Mouse (Mus musculus) kidney, embryonic 14.5 days (tissue): ENCODE results near the gene Klhl32. TPM values are rescaled to one million over a fixed set of nuclear protein-coding genes. Genes with fewer than 3 reads are reported as not detected.

Experiments used
- ATAC-seq: fragments of 200-750 bp; cut with Nextera tagmentation; 2 replicates; pipeline ENCODE4 v1.8.0; 2017; ENCODE audit warnings: moderate number of reproducible peaks, mild to moderate bottlenecking, moderate TSS enrichment, moderate library complexity; ENCODE audit not compliant: low FRiP score, low TSS enrichment
- H3K27ac ChIP-seq: fragments of 300-500 bp; sonication (generic); 2 replicates; pipeline ENCODE4 v1.5.1; 2014; ENCODE audit warnings: low read depth, mild to moderate bottlenecking, low read length, moderate library complexity, mixed read lengths
- H3K27me3 ChIP-seq: fragments of 300-500 bp; sonication (generic); 2 replicates; pipeline ENCODE4 v1.6.1; 2014; ENCODE audit warnings: mild to moderate bottlenecking, low read length; ENCODE audit not compliant: control insufficient read depth, insufficient read depth
- H3K36me3 ChIP-seq: fragments of 300-500 bp; sonication (generic); 2 replicates; pipeline ENCODE4 v1.6.1; 2014; ENCODE audit warnings: low read length, mixed read lengths; ENCODE audit not compliant: control insufficient read depth, insufficient read depth
- H3K4me1 ChIP-seq: fragments of 300-500 bp; sonication (generic); 2 replicates; pipeline ENCODE4 v1.6.1; 2014; ENCODE audit warnings: low read length, mixed read lengths; ENCODE audit not compliant: control insufficient read depth, insufficient read depth
- H3K4me2 ChIP-seq: fragments of 300-500 bp; sonication (generic); replicated peaks from 2 replicates; pipeline ENCODE4 v1.6.1; 2014; ENCODE audit warnings: low read depth, mild to moderate bottlenecking, low read length
- H3K4me3 ChIP-seq: fragments of 300-500 bp; sonication (generic); 2 replicates; pipeline ENCODE4 v1.5.1; 2014; ENCODE audit warnings: mild to moderate bottlenecking, low read length
- H3K9ac ChIP-seq: fragments of 300-500 bp; sonication (generic); 2 replicates; pipeline ENCODE4 v1.6.1; 2014; ENCODE audit warnings: low read depth, mild to moderate bottlenecking, low read length, moderate library complexity
- H3K9me3 ChIP-seq: fragments of 300-500 bp; sonication (generic); 2 replicates; pipeline ENCODE4 v1.6.1; 2016; ENCODE audit warnings: low read length; ENCODE audit not compliant: control insufficient read depth
- WGBS: fragments of 180-500 bp; shearing (Covaris S2); extraction: QIAGEN DNeasy Blood & Tissue Kit; methylation state at CpG from one replicate; pipeline ENCODE4 v1.1.7; 2014; 5-methylcytosine and 5-hydroxymethylcytosine counted together
- polyA plus RNA-seq: library from polyadenylated mRNA; unstranded; fragments of >200 nt; fragmentation: Nextera tagmentation; extraction: Ambion mirVana; gene quantifications from 2 replicates; pipeline ENCODE4 v1.2.1, GENCODE M21; 2014

Gene Klhl32
- polyA plus RNA-seq, 1 experiment from 2014 or later = 2.5 TPM

DNA sequence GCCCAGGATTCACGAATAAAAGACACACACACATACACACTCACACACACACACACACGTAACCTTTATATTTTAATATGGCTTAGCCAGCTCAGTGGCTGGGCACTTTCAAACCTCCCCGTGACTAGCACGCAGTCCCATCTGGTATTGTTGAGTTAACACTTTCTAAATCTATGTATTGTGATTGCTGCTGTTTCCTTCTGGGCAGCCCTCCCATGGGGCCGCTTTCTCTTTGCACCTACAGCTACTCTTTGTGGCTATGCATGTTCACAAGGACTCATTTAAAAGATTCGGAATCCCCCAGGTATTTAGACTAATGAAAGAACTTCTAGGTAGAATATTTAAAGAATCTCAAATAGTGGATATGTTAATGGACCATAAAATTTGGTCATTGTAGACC, 249.2 kb downstream of the Klhl32 start:
- Histone ChIP-seq H3K4me1 (no peaks in the 10 kb centered on the region), H3K9me3 (no peaks in the 10 kb centered on the region), H3K4me2 (no peak overlapping the region), H3K9ac (no peak overlapping the region), H3K36me3 (peaks cover 49% of the 10 kb centered on the region), H3K27me3 (no peaks in the 10 kb centered on the region), H3K27ac (no peak overlapping the region), H3K4me3 (no peak overlapping the region)
- WGBS = 93% methylated on average over 6 of the region's 6 CpGs
- ATAC-seq = no peak

DNA sequence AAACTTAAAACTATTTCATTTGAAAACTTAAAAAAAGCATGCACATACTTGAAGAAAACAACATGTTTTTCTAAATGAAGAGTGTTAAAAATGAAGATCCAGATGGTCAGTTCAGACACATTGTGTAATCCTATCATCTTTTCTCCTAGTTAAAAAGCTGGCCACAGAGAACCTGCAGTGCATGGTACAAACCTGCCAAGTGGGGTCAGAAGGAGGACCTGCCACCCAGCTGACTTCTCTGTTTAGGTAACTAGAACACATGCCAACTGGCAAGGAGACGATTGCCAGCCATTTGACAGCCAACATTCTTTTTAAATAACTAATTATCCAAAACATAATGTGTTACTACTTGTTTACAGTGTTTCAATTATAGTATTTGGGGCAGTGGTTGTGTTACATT, 252.3 kb downstream of the Klhl32 start:
- no peaks in the 10 kb centered on the region for H3K27me3 ChIP-seq
- H3K27ac ChIP-seq = no peak overlapping the region
- peaks cover 47% of the 10 kb centered on the region for H3K36me3 ChIP-seq
- H3K4me1 ChIP-seq = no peaks in the 10 kb centered on the region
- no peak overlapping the region for H3K9ac ChIP-seq
- 95% methylated on average over 1 of the region's 1 CpGs for WGBS
- no peak for ATAC-seq
- H3K9me3 ChIP-seq = no peaks in the 10 kb centered on the region
- no peak overlapping the region for H3K4me3 ChIP-seq
- no peak overlapping the region for H3K4me2 ChIP-seq

DNA sequence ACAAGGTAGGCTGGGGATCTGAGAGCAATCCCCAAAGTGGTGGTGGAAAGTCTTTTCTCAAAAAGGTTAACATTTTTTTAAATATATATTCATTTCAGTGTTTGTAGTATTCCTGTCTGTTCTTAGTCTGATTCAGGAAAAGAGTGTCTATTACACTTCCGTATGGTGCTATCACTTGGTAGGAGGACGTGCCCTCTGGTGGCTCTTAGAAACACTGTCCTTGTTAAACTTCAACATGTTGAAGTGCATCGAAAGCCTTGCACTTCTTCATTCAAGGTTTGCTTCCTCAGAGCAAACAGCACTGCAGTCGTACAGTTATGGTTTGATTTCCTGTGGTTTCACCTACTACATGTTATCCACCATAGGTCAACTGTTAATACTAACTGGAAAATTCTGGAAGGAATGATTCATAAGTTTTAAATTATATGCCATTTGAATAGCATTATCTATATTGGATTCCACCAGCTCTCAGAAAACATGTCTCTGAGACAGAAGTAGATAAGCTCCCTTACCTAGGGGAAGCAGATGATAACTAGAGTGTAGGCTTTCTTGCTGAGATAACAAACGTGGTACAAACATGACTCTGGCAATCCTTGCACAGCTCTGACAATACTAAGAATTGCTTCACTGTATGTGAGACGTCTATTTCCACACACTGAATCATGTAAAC, 253.8 kb downstream of the Klhl32 start:
- Histone ChIP-seq H3K27ac (no peak overlapping the region), H3K4me1 (no peaks in the 10 kb centered on the region), H3K4me2 (no peak overlapping the region), H3K9me3 (no peaks in the 10 kb centered on the region), H3K4me3 (no peak overlapping the region), H3K27me3 (no peaks in the 10 kb centered on the region), H3K9ac (no peak overlapping the region), H3K36me3 (peaks cover 32% of the 10 kb centered on the region)
- WGBS = 85% methylated on average over 6 of the region's 6 CpGs
- ATAC-seq = no peak

DNA sequence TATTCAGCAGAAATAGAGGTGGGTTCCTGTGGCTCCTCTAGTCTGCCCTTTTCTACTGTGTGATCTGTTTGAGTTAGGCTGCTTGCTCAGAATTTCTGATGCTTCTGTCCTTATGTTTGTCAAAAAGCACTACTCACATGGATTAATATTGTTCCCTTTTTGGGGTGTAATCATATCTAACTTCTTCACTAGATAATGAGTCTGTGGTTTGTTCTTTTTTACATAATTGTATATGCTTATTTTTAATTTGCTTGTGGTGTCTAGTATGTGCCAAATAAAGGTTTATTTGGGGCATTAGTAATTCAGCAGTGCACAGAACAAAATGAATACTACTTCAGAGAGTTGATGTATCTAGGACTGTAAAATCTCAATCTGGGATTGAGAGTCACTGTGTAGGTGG, 256.1 kb downstream of the Klhl32 start:
- H3K9me3 ChIP-seq = no peaks in the 10 kb centered on the region

DNA sequence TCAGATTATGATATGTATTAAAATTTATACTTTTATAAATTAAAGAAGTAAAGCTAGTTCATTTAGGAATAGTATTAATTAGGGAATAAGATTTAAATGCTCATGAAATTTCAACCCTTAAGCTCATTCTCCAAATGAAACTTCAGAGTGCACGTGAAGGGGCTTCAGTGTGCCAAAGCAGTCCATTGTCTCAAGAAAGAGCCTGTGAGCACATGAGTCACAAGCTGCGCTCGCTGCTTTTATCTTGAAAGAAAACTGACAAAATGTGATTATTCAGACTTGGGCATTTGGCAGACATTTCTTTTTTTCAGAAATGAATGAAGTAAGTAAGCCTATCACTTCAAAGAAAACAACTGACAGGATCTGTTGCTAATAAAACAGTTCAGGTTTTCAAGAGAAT, 266.9 kb downstream of the Klhl32 start:
- WGBS = 94% methylated on average over 3 of the region's 3 CpGs
- H3K36me3 ChIP-seq = peaks cover 13% of the 10 kb centered on the region; the same call in 1 of the 2 replicates
- H3K9ac ChIP-seq = no peak overlapping the region
- H3K4me2 ChIP-seq = no peak overlapping the region
- no peak overlapping the region for H3K4me3 ChIP-seq
- H3K27me3 ChIP-seq = no peaks in the 10 kb centered on the region
- no peaks in the 10 kb centered on the region for H3K4me1 ChIP-seq
- H3K9me3 ChIP-seq = no peaks in the 10 kb centered on the region
- no peak for ATAC-seq
- H3K27ac ChIP-seq = no peak overlapping the region

More for the DNA sequence above, 256.1 kb downstream of the Klhl32 start:
- no peaks in the 10 kb centered on the region for H3K4me1 ChIP-seq
- no peak for ATAC-seq
- no peak overlapping the region for H3K4me3 ChIP-seq
- H3K4me2 ChIP-seq = no peak overlapping the region
- H3K9ac ChIP-seq = no peak overlapping the region
- no peaks in the 10 kb centered on the region for H3K27me3 ChIP-seq
- H3K27ac ChIP-seq = no peak overlapping the region
- peaks cover 16% of the 10 kb centered on the region for H3K36me3 ChIP-seq

DNA sequence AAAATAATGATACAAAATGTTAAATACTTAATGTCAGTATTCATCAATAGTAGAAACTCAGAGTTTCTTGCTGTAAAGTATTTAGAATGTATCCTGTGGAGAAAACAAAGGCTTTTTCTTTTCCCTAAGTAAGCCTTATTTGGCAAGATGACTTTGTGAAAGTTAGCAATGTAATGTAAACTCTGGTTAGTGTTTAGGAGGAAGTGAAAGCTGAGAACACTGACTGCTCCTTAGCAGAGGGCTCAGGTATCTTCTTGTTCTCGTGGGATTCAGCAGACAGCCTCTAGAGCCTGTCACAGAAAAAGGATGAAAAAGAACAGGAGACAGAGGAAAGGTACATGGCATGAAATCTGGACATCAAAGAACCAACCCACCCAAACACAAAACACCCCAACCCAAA, 268.6 kb downstream of the Klhl32 start:
- no peak for ATAC-seq

DNA sequence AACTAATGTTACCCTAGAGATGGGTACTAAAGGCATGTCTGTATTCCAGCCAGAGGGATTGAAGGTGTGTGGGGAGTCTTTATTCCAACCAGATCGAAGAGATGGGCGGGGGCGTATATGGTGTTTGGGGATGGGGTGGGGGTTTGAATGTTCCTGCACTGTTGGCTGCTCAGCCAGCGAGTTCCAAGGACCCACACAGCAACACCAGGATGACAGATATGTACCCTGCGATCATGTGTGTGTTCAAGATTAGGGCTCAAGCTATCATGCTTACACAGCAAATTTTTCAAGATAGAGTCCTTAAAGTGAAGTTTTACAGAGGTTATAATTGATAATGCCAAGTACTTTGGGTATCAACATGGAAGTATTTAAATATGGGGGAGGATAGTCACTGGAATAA, 273.3 kb downstream of the Klhl32 start:
- Histone ChIP-seq H3K36me3 (peaks cover 4% of the 10 kb centered on the region; the same call in 1 of the 2 replicates), H3K4me3 (no peak overlapping the region), H3K4me2 (no peak overlapping the region), H3K27me3 (no peaks in the 10 kb centered on the region), H3K27ac (no peak overlapping the region), H3K9me3 (no peaks in the 10 kb centered on the region), H3K9ac (no peak overlapping the region), H3K4me1 (no peaks in the 10 kb centered on the region)
- WGBS = 94% methylated on average over 5 of the region's 5 CpGs
- no peak for ATAC-seq

More for the DNA sequence above, 268.6 kb downstream of the Klhl32 start:
- Histone ChIP-seq H3K9ac (no peak overlapping the region), H3K27me3 (no peaks in the 10 kb centered on the region), H3K36me3 (peaks cover 7% of the 10 kb centered on the region; the same call in 1 of the 2 replicates), H3K4me1 (no peaks in the 10 kb centered on the region), H3K27ac (no peak overlapping the region), H3K4me3 (no peak overlapping the region), H3K4me2 (no peak overlapping the region), H3K9me3 (no peaks in the 10 kb centered on the region)
- 8% methylated on average over 1 of the region's 1 CpGs for WGBS

DNA sequence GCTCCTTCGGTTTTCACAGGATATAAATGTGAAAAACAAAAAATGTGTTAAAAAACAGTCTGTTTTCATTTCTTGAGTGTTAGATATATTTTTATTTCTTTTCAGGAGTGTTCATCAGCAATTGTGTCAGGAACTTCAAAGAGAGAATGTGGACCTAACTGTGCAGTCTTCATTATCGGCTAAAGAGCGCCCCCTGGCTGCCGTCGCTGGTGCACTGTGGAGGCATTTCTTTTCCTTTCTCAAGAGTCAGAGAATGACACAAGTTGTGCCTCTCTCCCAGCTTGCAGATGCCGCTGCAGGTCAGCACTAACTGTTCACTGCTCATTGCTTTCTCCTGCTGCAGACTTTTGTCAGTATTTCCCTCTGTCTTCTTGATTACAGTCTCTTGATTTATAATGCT, 276.6 kb downstream of the Klhl32 start:
- H3K9ac ChIP-seq = no peak overlapping the region
- no peak overlapping the region for H3K27ac ChIP-seq
- no peaks in the 10 kb centered on the region for H3K36me3 ChIP-seq
- H3K4me1 ChIP-seq = no peaks in the 10 kb centered on the region
- no peaks in the 10 kb centered on the region for H3K27me3 ChIP-seq
- H3K4me3 ChIP-seq = no peak overlapping the region
- 0 out of 2 replicates have a peak, but pooled peaks have one; percentile 72 for ATAC-seq
- 25% methylated on average over 6 of the region's 6 CpGs for WGBS
- H3K4me2 ChIP-seq = no peak overlapping the region
- H3K9me3 ChIP-seq = no peaks in the 10 kb centered on the region

DNA sequence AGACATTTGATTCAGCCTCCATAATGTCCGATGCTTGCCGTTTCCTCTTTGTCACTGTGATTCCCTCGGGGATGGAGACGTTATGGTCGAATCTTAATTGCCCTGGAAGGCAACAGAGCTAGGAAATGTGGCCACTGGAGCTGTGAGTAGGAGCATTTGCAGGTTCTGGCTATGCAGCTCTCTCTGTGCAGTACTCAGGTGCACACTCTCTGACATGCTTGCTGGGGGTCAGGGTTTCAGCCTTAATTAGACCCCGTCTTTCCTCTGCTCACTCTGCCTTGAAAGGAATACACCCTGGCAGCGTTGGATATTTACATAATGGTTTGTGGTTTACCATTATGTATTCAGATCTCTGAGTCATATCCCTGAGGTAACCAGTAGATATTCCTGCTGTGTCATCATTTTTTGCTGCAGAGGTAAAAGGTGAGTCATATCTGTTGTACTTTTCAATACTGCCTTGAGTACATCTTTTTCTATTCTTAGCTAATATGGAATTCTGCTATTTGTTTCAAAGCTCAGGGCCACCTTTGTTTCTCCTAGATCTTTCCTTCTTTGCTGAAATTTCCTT, 281.9 kb downstream of the Klhl32 start:
- 86% methylated on average over 7 of the region's 7 CpGs for WGBS
- Histone ChIP-seq H3K27ac (no peak overlapping the region), H3K9me3 (no peaks in the 10 kb centered on the region), H3K4me2 (no peak overlapping the region), H3K4me1 (no peaks in the 10 kb centered on the region), H3K27me3 (no peaks in the 10 kb centered on the region), H3K36me3 (no peaks in the 10 kb centered on the region), H3K9ac (no peak overlapping the region), H3K4me3 (no peak overlapping the region)
- no peak for ATAC-seq
